Mouse (Mus musculus) brain, embryonic 18.5 days (tissue): Measurements from ENCODE around the gene Htr3b.
"Not testable (repeated sequence)": the region's sequence is repeated elsewhere in the genome, so short reads cannot be mapped to it uniquely, and the experiment has no call there.

Source experiments
- DNase-seq: peaks from one replicate; pipeline ENCODE4 v3.0.0-alpha.2; 2012; ENCODE audit warnings: low read depth, low spot score

The Htr3b gene

GRCm38 (mm10) chr9:48964587-48965040, at the start of gene Htr3b:
Gene Htr3b, minus strand, starts transcription at chr9:48964990.
- no peak for DNase-seq

- no peak for DNase-seq
Measured at GRCm38 (mm10) chr9:48999256-48999655, 34.5 kb upstream of the Htr3b start.

GRCm38 (mm10) chr9:48995735-48996134, 30.9 kb upstream of the Htr3b start:
- no peak for DNase-seq

GRCm38 (mm10) chr9:48994779-48995178, 30.0 kb upstream of the Htr3b start:
- no peak for DNase-seq

GRCm38 (mm10) chr9:48991671-48992070, 26.9 kb upstream of the Htr3b start:
- DNase-seq, result no peak

GRCm38 (mm10) chr9:48987201-48988101, 22.7 kb upstream of the Htr3b start:
- DNase-seq, result no peak

- no peak for DNase-seq
Measured at GRCm38 (mm10) chr9:48986616-48987141, 21.9 kb upstream of the Htr3b start.

- no peak for DNase-seq
Measured at GRCm38 (mm10) chr9:48985708-48986088, 20.9 kb upstream of the Htr3b start.

- peak; percentile 97 for DNase-seq
Measured at GRCm38 (mm10) chr9:48984845-48985707, 20.3 kb upstream of the Htr3b start, which contains the start of gene Usp28. Gene Usp28, plus strand, starts transcription at chr9:48985375.

GRCm38 (mm10) chr9:48984320-48984844, 19.6 kb upstream of the Htr3b start:
- DNase-seq, result no peak

- DNase-seq, result not testable (repeated sequence)
Measured at GRCm38 (mm10) chr9:48983801-48984200, 19.0 kb upstream of the Htr3b start.

GRCm38 (mm10) chr9:48981827-48982226, 17.0 kb upstream of the Htr3b start:
- no peak for DNase-seq

GRCm38 (mm10) chr9:48980781-48981180, 16.0 kb upstream of the Htr3b start:
- DNase-seq, result no peak

GRCm38 (mm10) chr9:48980371-48980770, 15.6 kb upstream of the Htr3b start:
- no peak for DNase-seq

- DNase-seq, result no peak
Measured at GRCm38 (mm10) chr9:48976661-48977355, 12.0 kb upstream of the Htr3b start.

GRCm38 (mm10) chr9:48972494-48972893, 7.7 kb upstream of the Htr3b start:
- peak; percentile 46 for DNase-seq

GRCm38 (mm10) chr9:48962131-48962530, 2.7 kb downstream of the Htr3b start:
- DNase-seq, result no peak

GRCm38 (mm10) chr9:48961314-48961713, 3.5 kb downstream of the Htr3b start:
- DNase-seq, result no peak

GRCm38 (mm10) chr9:48947565-48947964, 17.2 kb downstream of the Htr3b start:
- no peak for DNase-seq

- DNase-seq, result no peak
Measured at GRCm38 (mm10) chr9:48942349-48942748, 22.4 kb downstream of the Htr3b start.

GRCm38 (mm10) chr9:48929436-48929835, 35.4 kb downstream of the Htr3b start:
- DNase-seq, result no peak
